Mouse (Mus musculus) A20 (cell line): ENCODE results near the gene Ankfn1.

Experiments used
- DNase-seq: peaks from one replicate; pipeline ENCODE4 v3.0.0-alpha.2; 2011; ENCODE audit warnings: low read depth, low spot score

Gene Ankfn1

DNA sequence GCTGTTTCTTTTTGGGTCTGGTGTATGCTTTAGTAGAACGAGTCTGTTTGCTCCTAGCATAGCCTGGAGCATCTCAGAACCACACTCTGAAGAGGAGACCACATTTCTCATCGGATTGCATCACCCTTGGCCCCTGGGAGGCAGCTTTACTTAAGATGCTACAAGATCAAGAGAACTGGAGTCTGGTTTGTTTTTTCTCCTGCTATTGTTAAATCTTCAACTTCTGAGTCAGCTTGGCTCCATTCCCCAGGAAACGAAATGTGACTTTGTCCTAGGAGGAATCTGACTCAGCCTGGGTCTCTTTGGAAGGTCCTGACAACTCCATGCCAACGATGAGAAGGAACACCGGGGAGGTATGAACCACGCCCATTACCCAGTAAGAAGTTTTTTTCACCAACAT, 197.6 kb downstream of the Ankfn1 start:
- DNase-seq = no peak

GRCm38 (mm10) chr11:89579111-89579510, 198.3 kb downstream of the Ankfn1 start:
- DNase-seq = no peak

DNA sequence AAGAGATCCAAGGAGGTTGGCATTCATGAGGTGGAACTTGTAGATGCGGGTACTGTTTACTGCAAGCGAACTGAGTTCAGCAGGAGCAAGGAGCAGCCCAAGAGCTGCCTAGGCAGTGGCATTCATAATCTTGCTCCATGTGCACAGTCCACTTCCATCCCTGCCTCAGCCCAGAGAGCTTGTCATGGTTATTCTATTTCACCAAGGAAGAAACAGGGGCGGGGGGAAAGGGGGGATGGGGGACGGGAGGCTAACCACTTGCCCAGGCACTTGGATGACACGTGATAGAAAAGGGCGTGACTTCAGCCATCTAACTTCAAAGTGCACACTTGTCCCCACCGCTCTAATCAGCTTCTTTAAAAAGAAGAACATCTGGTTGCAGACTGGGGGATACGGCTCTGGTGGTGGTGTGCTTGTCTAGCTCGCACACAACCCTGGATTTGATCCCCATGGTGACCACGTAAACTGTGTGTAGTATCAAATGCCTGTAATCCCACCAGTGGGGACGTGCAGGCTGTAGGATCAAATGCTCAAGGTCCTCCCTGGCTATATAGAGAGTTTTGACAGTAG, 203.1 kb downstream of the Ankfn1 start:
- DNase-seq = no peak

DNA sequence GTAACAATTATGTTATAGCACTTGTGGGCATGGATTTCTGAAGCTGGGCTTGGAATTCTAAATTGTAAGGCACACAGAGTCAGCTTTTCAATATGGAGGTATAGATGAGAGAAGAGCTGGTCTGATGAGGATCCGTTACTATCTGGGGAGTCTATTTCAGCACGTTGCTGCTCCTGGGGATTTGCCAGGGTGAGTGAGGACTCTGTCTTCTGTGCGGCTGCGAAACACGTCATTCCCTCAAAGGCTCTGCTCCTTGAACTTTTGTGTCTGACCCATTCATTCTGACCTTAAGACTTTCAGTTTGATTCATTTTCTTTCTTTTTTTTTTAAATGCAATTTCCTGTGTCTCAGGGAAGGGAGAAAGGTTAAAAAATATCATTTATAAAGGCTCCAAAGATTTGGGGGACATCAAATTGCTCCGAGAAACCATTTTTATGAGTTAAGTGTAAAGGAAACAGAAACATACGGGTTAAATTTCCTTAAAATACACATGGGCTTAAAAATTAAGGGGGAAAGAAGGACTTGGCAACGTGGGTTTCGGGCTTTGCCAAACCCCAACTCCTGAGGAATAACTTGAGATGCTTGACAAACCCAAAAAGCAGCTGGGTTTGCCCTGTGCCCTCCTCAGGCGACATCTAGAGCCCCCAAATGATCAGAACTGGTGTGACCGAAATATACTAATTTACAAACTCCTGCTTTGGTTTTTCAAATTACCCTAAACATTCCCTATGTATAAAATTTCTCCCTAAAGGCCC, 207.9 kb downstream of the Ankfn1 start:
- no peak for DNase-seq

DNA sequence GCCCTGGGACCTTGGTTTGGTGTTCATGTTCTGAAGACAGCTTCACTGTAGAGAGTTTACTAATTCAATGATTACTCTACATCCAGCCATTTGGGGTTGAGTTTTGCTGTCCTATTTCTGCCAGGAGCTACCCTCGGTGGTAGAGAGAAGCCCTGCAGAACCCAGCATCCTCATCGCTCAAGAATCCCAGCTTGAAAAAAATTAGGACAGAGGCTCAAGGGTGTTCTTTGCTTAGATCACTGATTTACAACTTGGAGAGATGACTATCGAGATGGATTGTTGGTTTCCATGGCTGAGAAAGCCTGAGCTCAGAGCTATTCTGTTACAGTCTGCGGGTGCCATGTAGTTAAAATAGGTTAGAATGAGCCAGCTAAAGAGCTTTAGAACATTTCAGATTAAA, 209.2 kb downstream of the Ankfn1 start:
- no peak for DNase-seq

DNA sequence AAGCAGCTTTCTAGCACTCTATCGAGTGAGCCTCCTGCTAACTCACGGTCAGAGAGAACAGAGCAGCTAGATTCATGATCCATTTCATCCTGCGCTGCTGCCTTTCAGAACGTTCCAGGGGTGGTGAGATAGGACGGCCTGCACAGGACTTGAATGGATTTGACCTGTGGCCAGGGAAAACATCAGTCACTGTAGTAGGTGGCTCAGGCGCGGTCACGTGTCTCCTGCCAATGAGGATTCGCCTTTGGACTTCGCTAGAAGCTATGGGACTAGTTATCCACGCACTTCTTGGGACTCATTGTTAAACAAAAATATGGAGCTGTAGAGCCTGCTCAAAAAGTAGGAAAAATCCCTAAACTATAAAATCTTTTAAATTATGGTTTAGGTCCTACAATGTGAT, 226.0 kb downstream of the Ankfn1 start:
- DNase-seq = no peak

- no peak for DNase-seq
Observed at GRCm38 (mm10) chr11:89550921-89551320, 226.5 kb downstream of the Ankfn1 start.

- no peak for DNase-seq
Observed at GRCm38 (mm10) chr11:89548786-89549185, 228.7 kb downstream of the Ankfn1 start.

GRCm38 (mm10) chr11:89546164-89546563, 231.3 kb downstream of the Ankfn1 start:
- peak; percentile 7 for DNase-seq

- DNase-seq = no peak
Observed at GRCm38 (mm10) chr11:89544856-89545817, 232.3 kb downstream of the Ankfn1 start.

DNA sequence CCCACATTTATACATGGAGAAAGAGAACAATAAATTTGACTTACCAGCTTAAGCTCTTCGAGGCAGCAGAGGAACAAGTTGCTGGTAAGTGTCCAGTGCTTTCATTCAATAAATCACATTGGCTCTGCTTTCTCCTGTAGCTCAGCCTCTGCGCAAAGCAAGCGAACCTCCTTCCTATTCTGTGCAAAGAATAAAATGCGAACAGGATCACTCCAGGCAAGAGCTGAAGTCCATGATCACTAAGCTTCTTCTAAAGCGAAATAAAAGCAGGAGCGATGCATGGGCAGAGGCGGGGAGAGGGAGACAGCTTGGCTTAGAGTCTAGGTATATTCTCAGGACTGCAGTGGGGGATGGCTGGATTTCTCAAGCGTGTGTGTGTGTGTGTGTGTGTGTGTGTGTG, 239.1 kb downstream of the Ankfn1 start:
- DNase-seq = no peak

DNA sequence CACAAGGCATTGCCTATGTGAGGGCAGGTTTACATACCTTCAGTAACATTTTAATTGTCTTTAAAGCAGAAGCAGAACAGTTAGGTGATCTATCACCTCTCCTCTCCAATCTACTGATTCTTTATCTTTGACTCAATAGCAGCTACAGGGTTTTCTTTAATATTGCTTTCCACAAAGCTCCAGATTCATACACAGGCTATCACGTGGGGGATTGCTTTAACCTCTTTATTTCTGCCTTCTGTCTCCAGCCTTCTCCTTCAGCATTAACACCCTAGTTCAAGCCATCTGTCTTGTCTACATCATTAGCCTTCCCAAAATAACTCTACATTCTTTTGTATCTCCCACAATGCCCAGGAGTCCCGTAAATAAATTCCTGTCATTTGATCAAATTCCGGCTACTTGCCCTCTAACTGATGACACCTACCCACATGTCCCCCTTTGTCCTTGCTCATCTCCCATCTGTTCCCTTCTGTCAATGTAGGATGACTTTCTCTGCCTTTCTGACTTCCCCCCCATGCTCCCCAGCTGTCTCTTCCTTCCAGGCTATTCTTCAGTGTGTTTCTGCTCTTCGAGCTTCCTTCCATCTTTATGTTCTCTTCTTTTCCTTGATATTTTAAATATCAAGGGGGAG, 249.5 kb downstream of the Ankfn1 start:
- no peak for DNase-seq

- DNase-seq = no peak
Observed at GRCm38 (mm10) chr11:89515501-89515901, 262.0 kb downstream of the Ankfn1 start.

- DNase-seq = no peak
Observed at GRCm38 (mm10) chr11:89508675-89509324, 268.7 kb downstream of the Ankfn1 start.

DNA sequence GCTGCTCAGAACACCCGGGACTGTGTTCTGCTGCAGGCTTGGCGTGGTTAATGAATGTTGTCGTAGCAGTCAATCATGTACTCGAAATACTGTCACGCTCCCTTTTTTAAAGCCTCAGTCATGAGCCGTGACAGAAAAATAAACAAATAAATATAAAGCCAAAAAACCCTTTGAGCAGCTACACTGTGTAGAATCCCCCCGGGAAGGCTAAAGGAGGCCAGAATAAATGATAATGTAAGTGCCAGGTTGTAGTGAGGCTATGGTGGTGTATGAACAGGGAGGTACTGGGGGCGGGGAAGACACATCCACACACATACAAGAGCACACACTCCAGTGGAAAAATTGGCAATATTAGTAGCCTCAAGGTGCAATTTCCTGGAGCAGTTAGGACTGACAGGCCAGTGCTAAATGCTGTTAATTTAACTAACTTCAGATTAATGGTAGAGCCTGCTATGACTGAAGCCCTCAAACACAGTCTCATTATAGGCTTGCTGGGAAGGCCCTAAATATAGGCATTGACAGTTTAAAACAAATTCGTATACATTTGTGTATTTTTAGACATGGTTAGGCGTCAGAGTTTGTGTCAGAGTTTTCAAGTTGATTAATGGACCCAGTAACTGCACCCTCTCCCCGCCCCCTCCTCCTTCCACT, 270.7 kb downstream of the Ankfn1 start:
- no peak for DNase-seq

DNA sequence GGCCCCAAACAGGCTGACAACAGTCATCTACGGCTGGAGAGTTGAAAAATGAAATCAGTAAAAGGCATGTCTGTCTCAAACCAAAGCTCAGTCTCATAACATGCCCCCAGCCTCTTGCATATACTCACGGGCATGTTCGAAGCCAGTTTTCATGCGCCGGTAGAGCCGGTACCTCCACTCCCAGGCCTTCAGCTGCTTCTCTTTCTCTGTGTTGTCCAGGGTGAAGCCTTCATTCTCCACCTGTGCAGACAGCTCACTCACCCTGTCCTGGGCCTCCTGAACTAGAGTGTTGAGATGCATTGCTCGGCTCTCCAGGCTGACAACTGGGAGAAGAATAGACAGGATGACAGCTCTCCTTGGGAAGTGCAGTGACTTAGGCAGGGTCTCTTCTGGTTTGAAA, 272.4 kb downstream of the Ankfn1 start:
- DNase-seq = no peak

GRCm38 (mm10) chr11:89501796-89502195, 275.7 kb downstream of the Ankfn1 start:
- DNase-seq = no peak

DNA sequence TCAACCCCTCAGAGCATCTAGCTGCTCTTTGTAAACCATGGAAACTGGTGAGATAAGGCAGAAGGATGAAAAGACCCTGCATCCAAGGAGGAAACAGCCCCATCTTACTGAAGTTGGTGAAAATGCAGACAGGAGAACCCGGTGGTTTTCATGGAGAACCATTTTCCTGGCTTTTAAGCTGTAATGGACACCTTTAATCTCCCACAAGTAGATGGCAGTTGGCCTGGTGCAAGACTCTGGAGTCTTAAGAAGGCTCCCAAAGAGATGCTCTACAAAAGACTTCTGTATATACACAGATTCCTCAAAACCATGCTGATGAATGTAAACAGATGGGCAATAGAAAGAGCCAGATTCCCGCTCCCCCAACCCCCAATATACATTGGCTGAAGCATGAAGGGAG, 276.5 kb downstream of the Ankfn1 start:
- DNase-seq = no peak

DNA sequence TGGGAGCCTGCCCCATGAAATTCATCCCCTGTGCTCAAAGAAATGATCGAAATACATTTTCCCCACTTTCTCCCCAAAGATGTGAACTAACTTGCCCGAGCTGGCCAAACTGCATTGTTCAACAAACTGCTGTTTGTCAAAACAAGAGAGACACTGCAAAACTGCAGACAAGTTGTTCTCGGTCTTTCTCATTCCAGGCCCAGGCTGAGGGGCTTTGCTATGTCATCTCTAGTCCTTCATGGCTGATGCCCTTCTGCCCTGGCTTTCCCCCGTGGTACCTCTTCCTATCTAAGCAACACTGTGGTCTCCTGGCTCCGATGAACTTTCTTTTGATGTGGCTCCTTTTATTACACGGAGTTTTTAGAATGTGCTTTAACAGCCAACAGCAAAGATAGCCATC, 296.4 kb downstream of the Ankfn1 start:
- DNase-seq = no peak

DNA sequence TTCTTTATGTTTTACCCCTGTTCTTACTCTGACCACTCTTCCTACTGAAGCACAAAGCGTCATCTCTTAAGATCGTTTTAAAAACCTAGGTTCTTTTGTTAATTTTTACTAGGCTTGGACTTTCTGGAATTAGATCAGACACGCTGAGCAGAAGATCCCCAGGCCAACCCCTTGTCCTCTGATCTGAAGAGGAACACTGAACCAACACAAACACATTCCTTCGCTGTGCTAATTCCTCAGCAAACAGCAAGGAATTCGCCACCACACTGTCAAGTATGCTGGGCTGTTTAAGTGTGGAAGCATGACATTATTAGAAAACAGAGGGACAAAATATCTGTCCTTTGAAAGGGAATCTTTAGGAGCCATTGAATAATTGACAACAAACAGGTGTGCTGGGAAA, 300.5 kb downstream of the Ankfn1 start:
- DNase-seq = no peak

DNA sequence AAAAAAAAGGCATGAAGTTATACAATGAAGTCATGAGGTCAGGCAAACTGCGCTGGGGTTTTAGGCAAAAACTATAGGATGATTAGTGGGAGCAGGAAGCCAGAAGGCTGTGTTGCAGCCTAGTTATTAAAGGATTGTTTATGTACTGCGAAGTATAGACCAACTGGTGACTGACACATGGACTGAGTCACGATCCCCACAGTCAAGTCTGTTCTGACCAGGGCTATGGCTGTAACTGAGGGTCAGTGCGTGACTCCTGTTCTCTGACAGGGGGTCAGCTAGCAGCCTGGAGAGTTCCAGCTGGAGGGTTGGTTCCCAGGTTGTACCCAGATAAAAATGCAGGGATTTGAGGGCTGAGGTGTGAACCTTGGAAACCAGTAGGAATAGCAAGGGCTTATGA, 301.4 kb downstream of the Ankfn1 start:
- DNase-seq = no peak
